Mouse (Mus musculus) G1E (cell line): ENCODE measurements at regions not wholly inside any gene's neighbourhood (a gene's known extent, or its start where the extent isn't known, plus 50 kb on each side); places are given as distances from the start of the nearest gene placed in this dataset.

Source experiments
- CTCF ChIP-seq: IDR thresholded peaks from 2 replicates; pipeline ENCODE4 v1.5.1; 2012; ENCODE audit warnings: low read depth, low read length, inconsistent platforms, mixed read lengths
- TAL1 ChIP-seq: conservative IDR thresholded peaks from 2 replicates; pipeline ENCODE4 v1.6.1; 2012; ENCODE audit warnings: low read depth, low read length, inconsistent platforms, mixed read lengths

- no peak for TF ChIP-seq CTCF
- no peak for TF ChIP-seq TAL1
Observed at GRCm38 (mm10) chr6:118293986-118294385, 96.5 kb upstream of the Ret start.
